Mouse (Mus musculus) intestine, embryonic 14.5 days (tissue): ENCODE data around the gene Vav3. TPM values are rescaled to one million over a fixed set of nuclear protein-coding genes. Genes with fewer than 3 reads are reported as not detected.

ENCODE experiments used
- ATAC-seq: fragments of 200-750 bp; cut with Nextera tagmentation; replicated peaks from 2 replicates; pipeline ENCODE4 v1.8.0; 2017; ENCODE audit warnings: low read depth, moderate number of reproducible peaks, moderate TSS enrichment, moderate library complexity; ENCODE audit not compliant: low FRiP score, low TSS enrichment
- DNase-seq: peaks from one replicate; pipeline ENCODE4 v3.0.0-alpha.2; 2018; ENCODE audit warnings: low spot score
- H3K27ac ChIP-seq: fragments of 300-500 bp; sonication (generic); 2 replicates; pipeline ENCODE4 v1.5.1; 2014; ENCODE audit warnings: low read depth, mild to moderate bottlenecking, control low read depth
- H3K27me3 ChIP-seq: fragments of 300-500 bp; sonication (generic); replicated peaks from 2 replicates; pipeline ENCODE4 v1.6.1; 2014; ENCODE audit warnings: low read length, control low read depth; ENCODE audit not compliant: control insufficient read depth, insufficient read depth
- H3K36me3 ChIP-seq: fragments of 300-500 bp; sonication (generic); 2 replicates; pipeline ENCODE4 v1.6.1; 2014; ENCODE audit warnings: low read length, control low read depth; ENCODE audit not compliant: control insufficient read depth, insufficient read depth
- H3K4me1 ChIP-seq: fragments of 300-500 bp; sonication (generic); replicated peaks from 2 replicates; pipeline ENCODE4 v1.6.1; 2014; ENCODE audit warnings: low read length, control low read depth, mixed read lengths; ENCODE audit not compliant: control insufficient read depth, insufficient read depth
- H3K4me2 ChIP-seq: fragments of 300-500 bp; sonication (generic); 2 replicates; pipeline ENCODE4 v1.6.1; 2014; ENCODE audit warnings: low read length
- H3K4me3 ChIP-seq: fragments of 300-500 bp; sonication (generic); 2 replicates; pipeline ENCODE4 v1.5.1; 2014; ENCODE audit warnings: low read depth, low read length, control low read depth, mixed read lengths
- H3K9ac ChIP-seq: fragments of 300-500 bp; sonication (generic); 2 replicates; pipeline ENCODE4 v1.6.1; 2014; ENCODE audit warnings: mild to moderate bottlenecking, low read length
- H3K9me3 ChIP-seq: fragments of 300-500 bp; sonication (generic); 2 replicates; pipeline ENCODE4 v1.6.1; 2016; ENCODE audit warnings: low read length, control low read depth; ENCODE audit not compliant: control insufficient read depth
- WGBS: fragments of 180-500 bp; shearing (Covaris S2); extraction: QIAGEN DNeasy Blood & Tissue Kit; methylation state at CpG from one replicate; pipeline ENCODE4 v1.1.7; 2014; 5-methylcytosine and 5-hydroxymethylcytosine counted together
- polyA plus RNA-seq: library from polyadenylated mRNA; unstranded; fragments of >200 nt; fragmentation: Nextera tagmentation; extraction: Ambion mirVana; gene quantifications from 2 replicates; pipeline ENCODE4 v1.2.1, GENCODE M21; 2014

Gene Vav3
- polyA plus RNA-seq, 1 experiment from 2014 or later = 17.1 TPM

GRCm38 (mm10) chr3:109600699-109601451 lies 260.4 kb downstream of the Vav3 start:
- no peaks in the 10 kb centered on the region for H3K36me3 ChIP-seq
- H3K4me1 ChIP-seq = no peaks in the 10 kb centered on the region; the same call in 1 of the 2 replicates
- H3K27me3 ChIP-seq = no peaks in the 10 kb centered on the region
- peak; percentile 70 for ATAC-seq
- peak overlapping the region; percentile 62 for H3K27ac ChIP-seq
- no peak overlapping the region for H3K4me3 ChIP-seq
- DNase-seq = no peak
- no peak overlapping the region for H3K9ac ChIP-seq
- H3K4me2 ChIP-seq = no peak overlapping the region
- WGBS = 65% methylated on average over 4 of the region's 4 CpGs
- H3K9me3 ChIP-seq = no peaks in the 10 kb centered on the region

GRCm38 (mm10) chr3:109602753-109603152 lies 262.3 kb downstream of the Vav3 start:
- Histone ChIP-seq H3K4me2 (no peak overlapping the region), H3K4me3 (no peak overlapping the region), H3K9me3 (no peaks in the 10 kb centered on the region), H3K9ac (no peak overlapping the region), H3K27me3 (no peaks in the 10 kb centered on the region), H3K4me1 (no peaks in the 10 kb centered on the region; the same call in 1 of the 2 replicates), H3K27ac (no peak overlapping the region), H3K36me3 (no peaks in the 10 kb centered on the region)
- 37% methylated on average over 1 of the region's 1 CpGs for WGBS
- DNase-seq (no peak), ATAC-seq (no peak)

- H3K36me3 ChIP-seq = no peaks in the 10 kb centered on the region
- ATAC-seq (no peak), DNase-seq (no peak)
- no peaks in the 10 kb centered on the region for H3K4me1 ChIP-seq
- no peak overlapping the region for H3K4me2 ChIP-seq
- no peak overlapping the region for H3K9ac ChIP-seq
- H3K27me3 ChIP-seq = no peaks in the 10 kb centered on the region
- no peak overlapping the region for H3K4me3 ChIP-seq
- H3K27ac ChIP-seq = 0 out of 2 replicates have a peak overlapping the region, but pooled peaks have one; percentile 47
- 78% methylated on average over 2 of the region's 2 CpGs for WGBS
- H3K9me3 ChIP-seq = no peaks in the 10 kb centered on the region
Measured at GRCm38 (mm10) chr3:109606121-109606520, 265.7 kb downstream of the Vav3 start.

- 43% methylated on average over 3 of the region's 3 CpGs for WGBS
- no peaks in the 10 kb centered on the region for H3K36me3 ChIP-seq
- no peaks in the 10 kb centered on the region for H3K4me1 ChIP-seq
- no peak overlapping the region for H3K4me2 ChIP-seq
- H3K9ac ChIP-seq = no peak overlapping the region
- no peak overlapping the region for H3K27ac ChIP-seq
- H3K4me3 ChIP-seq = no peak overlapping the region
- H3K27me3 ChIP-seq = no peaks in the 10 kb centered on the region
- no peaks in the 10 kb centered on the region for H3K9me3 ChIP-seq
- DNase-seq = no peak
- no peak for ATAC-seq
Measured at GRCm38 (mm10) chr3:109621721-109622120, 281.3 kb downstream of the Vav3 start.

- H3K36me3 ChIP-seq = no peaks in the 10 kb centered on the region
- H3K4me1 ChIP-seq = no peaks in the 10 kb centered on the region
- H3K27me3 ChIP-seq = no peaks in the 10 kb centered on the region
- no peak for DNase-seq
- H3K4me3 ChIP-seq = no peak overlapping the region
- no peak overlapping the region for H3K4me2 ChIP-seq
- H3K27ac ChIP-seq = no peak overlapping the region
- ATAC-seq = no peak
- 75% methylated on average over 1 of the region's 1 CpGs for WGBS
- no peak overlapping the region for H3K9ac ChIP-seq
- no peaks in the 10 kb centered on the region for H3K9me3 ChIP-seq
Measured at GRCm38 (mm10) chr3:109622361-109622760, 281.9 kb downstream of the Vav3 start.

GRCm38 (mm10) chr3:109622816-109623215 lies 282.4 kb downstream of the Vav3 start:
- Histone ChIP-seq H3K36me3 (no peaks in the 10 kb centered on the region), H3K4me3 (no peak overlapping the region), H3K4me2 (no peak overlapping the region), H3K9me3 (no peaks in the 10 kb centered on the region), H3K27ac (no peak overlapping the region), H3K9ac (no peak overlapping the region), H3K27me3 (no peaks in the 10 kb centered on the region), H3K4me1 (no peaks in the 10 kb centered on the region)
- ATAC-seq (no peak), DNase-seq (no peak)
- WGBS = 88% methylated on average over 1 of the region's 1 CpGs

- H3K9ac ChIP-seq = no peak overlapping the region
- H3K4me3 ChIP-seq = no peak overlapping the region
- no peak for ATAC-seq
- H3K27me3 ChIP-seq = no peaks in the 10 kb centered on the region
- H3K4me2 ChIP-seq = no peak overlapping the region
- H3K9me3 ChIP-seq = no peaks in the 10 kb centered on the region
- no peaks in the 10 kb centered on the region for H3K4me1 ChIP-seq
- no peaks in the 10 kb centered on the region for H3K36me3 ChIP-seq
- 58% methylated on average over 2 of the region's 2 CpGs for WGBS
- no peak for DNase-seq
- H3K27ac ChIP-seq = no peak overlapping the region
Measured at GRCm38 (mm10) chr3:109623770-109624169, 283.3 kb downstream of the Vav3 start.

- no peak overlapping the region for H3K9ac ChIP-seq
- no peak overlapping the region for H3K27ac ChIP-seq
- H3K4me2 ChIP-seq = no peak overlapping the region
- no peaks in the 10 kb centered on the region for H3K27me3 ChIP-seq
- no peaks in the 10 kb centered on the region for H3K4me1 ChIP-seq
- DNase-seq (no peak), ATAC-seq (no peak)
- 81% methylated on average over 4 of the region's 4 CpGs for WGBS
- no peaks in the 10 kb centered on the region for H3K36me3 ChIP-seq
- no peak overlapping the region for H3K4me3 ChIP-seq
- no peaks in the 10 kb centered on the region for H3K9me3 ChIP-seq
Measured at GRCm38 (mm10) chr3:109636045-109636444, 295.6 kb downstream of the Vav3 start.

GRCm38 (mm10) chr3:109639386-109639785 lies 298.9 kb downstream of the Vav3 start:
- H3K27ac ChIP-seq = no peak overlapping the region
- no peak overlapping the region for H3K4me2 ChIP-seq
- no peaks in the 10 kb centered on the region for H3K27me3 ChIP-seq
- 71% methylated on average over 1 of the region's 1 CpGs for WGBS
- no peaks in the 10 kb centered on the region for H3K9me3 ChIP-seq
- no peak overlapping the region for H3K4me3 ChIP-seq
- DNase-seq (no peak), ATAC-seq (no peak)
- H3K36me3 ChIP-seq = no peaks in the 10 kb centered on the region
- no peaks in the 10 kb centered on the region for H3K4me1 ChIP-seq
- no peak overlapping the region for H3K9ac ChIP-seq
